Mouse (Mus musculus): ENCODE data around the gene Gsn. TPM values are rescaled to one million over a fixed set of nuclear protein-coding genes. Genes with fewer than 3 reads are reported as not detected.

Gsn gene
- total RNA-seq (2012; rRNA removed) (41.0 and 54.2 TPM in 2 replicates), total RNA-seq (2014; rRNA removed) (37.5 and 42.9 TPM in 2 replicates), polyA plus RNA-seq (2012; ENCODE audit: insufficient read length, low read depth) (22.6 and 24.2 TPM in 2 replicates)

DNA sequence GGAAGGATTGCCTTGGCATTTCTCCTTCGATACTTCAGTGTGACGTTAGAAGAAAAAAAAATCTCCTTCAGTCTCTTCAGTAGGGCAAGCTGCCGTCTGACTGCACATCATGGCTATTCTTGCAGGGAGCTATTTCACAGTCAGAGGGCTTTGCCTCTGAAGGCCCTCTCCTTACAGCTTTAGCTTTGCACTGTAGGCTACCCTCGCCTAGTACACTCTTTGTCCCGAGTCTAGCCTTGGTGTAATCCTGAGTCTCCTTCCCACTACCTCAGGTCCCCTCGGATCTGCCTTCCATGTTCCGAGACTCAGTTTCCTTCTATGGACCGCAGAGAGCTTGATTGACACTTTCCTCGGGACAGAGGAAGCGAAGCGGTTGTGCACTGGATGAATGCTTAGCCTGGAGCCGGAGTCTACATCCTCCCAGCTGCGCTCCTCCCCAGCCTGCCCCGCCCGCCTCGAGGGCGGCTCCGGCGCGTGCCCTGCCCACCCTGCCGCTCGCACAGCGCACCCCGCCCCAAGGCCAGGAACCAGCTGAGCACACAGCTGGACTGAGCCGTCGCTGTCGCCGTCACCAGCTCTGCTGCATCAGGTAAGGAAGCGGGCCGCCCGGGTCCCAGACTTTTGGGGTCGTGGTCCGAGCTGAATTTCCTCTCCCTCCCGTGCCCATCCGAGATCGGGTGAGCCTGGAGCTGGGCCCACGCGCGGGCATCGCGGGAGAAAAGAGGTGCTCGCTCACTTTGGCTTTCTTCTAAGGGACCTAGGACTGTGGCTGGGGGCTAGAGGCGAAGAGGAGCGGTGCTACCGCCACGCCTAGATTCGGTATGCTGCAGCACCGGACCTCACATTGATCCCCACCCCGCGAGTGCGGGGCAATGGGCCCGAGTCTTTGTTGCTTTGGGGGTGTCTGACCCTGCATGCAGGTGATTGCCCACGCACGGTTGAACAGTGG is at the start of gene Gsn:
TSS of gene Gsn (plus strand) at position 496 of the 949 bp plus-strand sequence.
- in situ Hi-C loops (cut with MboI; ENCODE audit: low pct_ligation_motif_present, low pct_unique_long_range_greater_than_20kb, low sequenced_read_pairs) = loop anchor here (5.0 kb wide), 1 partner anchor 44 kb away; no protein-coding TSS in a partner anchor
- peak; percentile 21 for TF ChIP-seq USF1 (IDR thresholded peaks at IDR 0.05; ENCODE audit: low read depth, low read length)
- TF ChIP-seq EP300 (IDR thresholded peaks at IDR 0.05; ENCODE audit: low read length) = no peak
- peak; percentile 99 for TF ChIP-seq SIN3A (IDR thresholded peaks at IDR 0.05; ENCODE audit: low read length)
- TF ChIP-seq MEF2A (IDR thresholded peaks at IDR 0.05; ENCODE audit: borderline replicate concordance, low read depth, low read length) = peak; percentile 61; the same call in 1 of the 2 replicates
- peak; percentile 53; the same call in 1 of the 2 replicates for TF ChIP-seq MAX (IDR thresholded peaks at IDR 0.05; ENCODE audit: low read length)
- peak; percentile 71 for TF ChIP-seq NRF1 (IDR thresholded peaks at IDR 0.05; ENCODE audit: low read depth, low read length)
- TF ChIP-seq ELF1 (IDR thresholded peaks at IDR 0.05; ENCODE audit: low read depth, low read length) = peak; percentile 64
- TF ChIP-seq CTCF (conservative IDR thresholded peaks at IDR 0.05 in 1 of 2, IDR thresholded peaks at IDR 0.05 in 1 of 2; ENCODE audit: low read depth in 2 of 2, low read length in 2 of 2) = no peak
- TF ChIP-seq IRF4 (IDR thresholded peaks at IDR 0.05; ENCODE audit: low read depth, low read length) = peak; percentile 45
- TF ChIP-seq GABPA (IDR thresholded peaks at IDR 0.05; ENCODE audit: insufficient replicate concordance, low read depth, low read length) = no peak
- no peak for TF ChIP-seq E2F4 (IDR thresholded peaks at IDR 0.05; ENCODE audit: insufficient replicate concordance, low read depth, low read length)
- no peak for TF ChIP-seq MAFK (IDR thresholded peaks at IDR 0.05; ENCODE audit: insufficient replicate concordance, low read length)
- TF ChIP-seq MAZ (IDR thresholded peaks at IDR 0.05; ENCODE audit: low read depth, low read length) = peak; percentile 98
- peak; percentile 78 for TF ChIP-seq TCF12 (IDR thresholded peaks at IDR 0.05; ENCODE audit: low read depth, low read length)
- peak; percentile 94 for TF ChIP-seq ETS1 (conservative IDR thresholded peaks at IDR 0.05; ENCODE audit: low read depth, low read length)
- TF ChIP-seq MXI1 (IDR thresholded peaks at IDR 0.05; ENCODE audit: low read depth, low read length) = peak; percentile 84
- 0 out of 2 replicates have a peak, but pooled peaks have one; percentile 42 for TF ChIP-seq NELFE (IDR thresholded peaks at IDR 0.05; ENCODE audit: low read depth, low read length)
- peak; percentile 73 for TF ChIP-seq POLR2A (IDR thresholded peaks at IDR 0.05; ENCODE audit: low read depth, low read length)
- no peak for TF ChIP-seq KAT2A (IDR thresholded peaks at IDR 0.05; ENCODE audit: insufficient replicate concordance, low read length)
- no peak for TF ChIP-seq ZC3H11A (IDR thresholded peaks at IDR 0.05; ENCODE audit: low read depth, low read length)
- no peak for TF ChIP-seq RCOR1 (conservative IDR thresholded peaks at IDR 0.05; ENCODE audit: low read depth, low read length)
- peak; percentile 74 for TF ChIP-seq ZMIZ1 (IDR thresholded peaks at IDR 0.05; ENCODE audit: low read depth, low read length)
- TF ChIP-seq MYC (IDR thresholded peaks at IDR 0.05; ENCODE audit: low read depth, low read length) = no peak
- TF ChIP-seq POLR2AphosphoS2 (IDR thresholded peaks at IDR 0.05; ENCODE audit: low read depth, low read length) = no peak
- TF ChIP-seq USF2 (conservative IDR thresholded peaks at IDR 0.05; ENCODE audit: low read depth, low read length) = no peak
- TF ChIP-seq BHLHE40 (IDR thresholded peaks at IDR 0.05; ENCODE audit: low read depth, low read length) = peak; percentile 81
- TF ChIP-seq CHD1 (IDR thresholded peaks at IDR 0.05; ENCODE audit: low read depth, low read length) = 0 out of 2 replicates have a peak, but pooled peaks have one; percentile 43
- 0 out of 2 replicates have a peak, but pooled peaks have one; percentile 51 for TF ChIP-seq TBP (conservative IDR thresholded peaks at IDR 0.05; ENCODE audit: low read depth, low read length)
- peak; percentile 45; the same call in 1 of the 2 replicates for TF ChIP-seq HCFC1 (IDR thresholded peaks at IDR 0.05; ENCODE audit: low read depth, low read length)
- no peak for TF ChIP-seq SMC3 (IDR thresholded peaks at IDR 0.05; ENCODE audit: low read depth, low read length)
- 0 out of 2 replicates have a peak, but pooled peaks have one; percentile 57 for TF ChIP-seq UBTF (IDR thresholded peaks at IDR 0.05; ENCODE audit: low read depth, low read length)
- TF ChIP-seq JUN (IDR thresholded peaks at IDR 0.05; ENCODE audit: insufficient read depth, low read depth, low read length) = no peak
- peak within 1 kb of the TSS; percentile 65 for H3K27ac ChIP-seq (ENCODE audit: insufficient read depth, low read depth)
- H3K4me1 ChIP-seq (ENCODE audit: control insufficient read depth in 1 of 2, insufficient read depth in 2 of 2) = peaks cover 32 to 79% of the 10 kb centered on the region in 2 experiments
- H3K4me3 ChIP-seq (replicated peaks in 1 of 3; ENCODE audit: low read depth in 2 of 3, low read length in 2 of 3, poor library complexity in 1 of 3) = peak within 1 kb of the TSS; percentile 54 to 71 (median 62)
- no peaks in the 10 kb centered on the region for H3K79me2 ChIP-seq (replicated peaks; ENCODE audit: control insufficient read depth, extremely low read depth, insufficient read depth, poor library complexity, severe bottlenecking)
- DNase-seq (ENCODE audit: extremely low read depth) = peak; percentile 82
- peak within 1 kb of the TSS; percentile 88 for H3K4me2 ChIP-seq (ENCODE audit: insufficient read depth, low read depth, poor library complexity, severe bottlenecking)
- dilution Hi-C loops (cut with MboI; ENCODE audit: extremely low pct_ligation_motif_present, extremely low pct_unique_long_range_greater_than_20kb, low sequenced_read_pairs) = no loop called here
- peaks cover 8% of the 10 kb centered on the region for H3K27me3 ChIP-seq (replicated peaks)
- no peaks in the 10 kb centered on the region for H3K9me3 ChIP-seq (replicated peaks; ENCODE audit: low read length)
- no peaks in the 10 kb centered on the region for H3K36me3 ChIP-seq (replicated peaks in 1 of 2; ENCODE audit: control insufficient read depth in 1 of 2, insufficient read depth in 1 of 2, low read length in 1 of 2)
- peak within 1 kb of the TSS; percentile 68 for H3K9ac ChIP-seq (ENCODE audit: insufficient read depth, low read depth)
